Mouse (Mus musculus) small intestine, adult 2 months (tissue): ENCODE data around the gene Gm5108.

Experiments
- CTCF ChIP-seq: fragments of 200-500 bp; IDR thresholded peaks from 2 replicates; pipeline ENCODE4 v1.5.1; 2012; ENCODE audit warnings: low read depth, mild to moderate bottlenecking, control low read depth, inconsistent platforms, low read length, moderate library complexity, mixed read lengths; ENCODE audit not compliant: insufficient replicate concordance, insufficient read length; ENCODE audit errors: extremely low read depth
- POLR2A ChIP-seq: fragments of 200-500 bp; IDR thresholded peaks from 2 replicates; pipeline ENCODE4 v1.6.1; 2012; ENCODE audit warnings: low read depth, mild to moderate bottlenecking, control low read depth, inconsistent platforms, low read length, moderate library complexity

DNA sequence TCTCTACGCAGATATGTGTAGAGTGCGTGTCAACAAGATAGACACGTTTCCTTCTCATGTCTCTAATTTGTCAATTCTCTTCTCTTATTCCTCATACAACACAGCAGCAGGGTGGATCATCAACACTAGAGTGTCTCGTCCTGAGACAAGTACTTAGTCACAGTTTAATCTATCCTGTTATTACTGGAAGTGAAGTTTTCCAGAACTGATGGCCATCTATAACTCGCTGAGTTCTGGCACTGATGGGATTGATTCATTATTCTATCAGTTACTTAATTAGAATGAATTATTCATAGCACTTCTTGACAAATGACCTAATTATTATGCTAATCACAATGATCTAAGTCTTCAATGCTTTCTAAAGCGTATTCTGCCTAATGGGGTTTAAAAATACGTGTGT, 28.1 kb downstream of the Gm5108 start:
- TF ChIP-seq POLR2A (no peak), CTCF (no peak)
